ENCODE assay signal across 8 mouse cellular contexts in the genomic region with DNA sequence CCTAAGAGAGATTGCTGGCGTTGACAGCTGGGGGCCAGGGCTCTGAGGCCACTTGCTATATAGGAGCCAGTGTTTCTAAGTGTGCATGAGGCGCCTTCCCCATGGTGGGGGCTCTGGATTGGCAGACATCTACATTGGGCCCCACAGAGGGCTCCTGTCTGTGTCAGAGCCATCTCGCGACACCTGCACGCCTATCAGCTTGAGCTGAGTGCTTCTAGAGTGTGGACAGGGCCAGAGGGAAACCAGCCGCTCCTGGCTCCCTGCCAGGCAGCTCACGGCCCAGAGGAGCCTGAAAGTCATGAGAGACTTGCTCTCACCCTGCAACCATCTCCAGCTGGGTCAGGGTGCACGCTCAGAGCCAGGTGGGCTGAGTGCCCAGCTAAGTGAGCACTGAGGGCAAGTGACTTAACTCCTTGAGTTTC.
DNase-seq lines count a peak whose midpoint lies in the region; ATAC-seq and TF ChIP-seq lines count a peak whose summit lies in the region.

No protein-coding gene starts in this region.

- no peak overlapping the region for H3K9ac ChIP-seq in embryonic facial prominence, embryonic 13.5 days
- H3K9ac ChIP-seq in limb, embryonic 14.5 days (ENCODE audit: low read depth, low read length, severe bottlenecking), result no peak overlapping the region

- WGBS in embryonic facial prominence, embryonic 13.5 days, result 57% methylated on average over 8 of the region's 8 CpGs
- WGBS in limb, embryonic 14.5 days, result 43% methylated on average over 8 of the region's 8 CpGs

- H3K36me3 ChIP-seq in embryonic facial prominence, embryonic 13.5 days, result no peaks in the 10 kb centered on the region
- no peaks in the 10 kb centered on the region for H3K36me3 ChIP-seq in limb, embryonic 14.5 days (ENCODE audit: control insufficient read depth, insufficient read depth, low read length)
- H3K36me3 ChIP-seq in testis, adult 2 months (ENCODE audit: control insufficient read depth, insufficient read depth, low read length), result no peaks in the 10 kb centered on the region

- H3K4me3 ChIP-seq in embryonic facial prominence, embryonic 13.5 days, result no peak overlapping the region
- no peak overlapping the region for H3K4me3 ChIP-seq in limb, embryonic 14.5 days (replicated peaks; ENCODE audit: low read length)
- H3K4me3 ChIP-seq in testis, adult 2 months (ENCODE audit: control insufficient read depth, low read depth, low read length), result no peak overlapping the region
- no peak overlapping the region for H3K4me3 ChIP-seq in layer of hippocampus, adult 2 months

- intact Hi-C loops in heart, postnatal 14 days (cut with DNase I), result loop anchor here (1.0 to 5.0 kb wide), 2 partner anchors 46 to 80 kb away; no protein-coding TSS in a partner anchor

- peak; percentile 19 for DNase-seq in layer of hippocampus, adult 11-12 months (ENCODE audit: low spot score)
- DNase-seq in layer of hippocampus, adult 8-10 months (ENCODE audit: low spot score in 2 of 2), result no peak
- DNase-seq in heart, postnatal 14 days, result peak; percentile 88 to 94
- DNase-seq in limb, embryonic 14.5 days (ENCODE audit: low spot score), result peak; percentile 56
- DNase-seq in layer of hippocampus, adult 2 months (ENCODE audit: low spot score in 2 of 2), result no peak
- no peak for DNase-seq in T-cell, adult 2 months (ENCODE audit: low spot score)

- TF ChIP-seq POLR2A in limb, embryonic 14.5 days (IDR thresholded peaks at IDR 0.05; ENCODE audit: borderline replicate concordance, extremely low read depth, insufficient read depth, insufficient read length), result no peak
- no peak for TF ChIP-seq POLR2A in testis, adult 2 months (IDR thresholded peaks at IDR 0.05; ENCODE audit: control insufficient read depth, low read depth, low read length)

- TF ChIP-seq CTCF in testis, adult 2 months (IDR thresholded peaks at IDR 0.05; ENCODE audit: control insufficient read depth, insufficient read depth, insufficient replicate concordance, low read depth, low read length), result no peak
- TF ChIP-seq CTCF in layer of hippocampus, adult 2 months (conservative IDR thresholded peaks at IDR 0.05), result no peak

- H3K27ac ChIP-seq in embryonic facial prominence, embryonic 13.5 days, result no peak overlapping the region
- H3K27ac ChIP-seq in limb, embryonic 14.5 days (replicated peaks; ENCODE audit: low read depth, low read length), result no peak overlapping the region
- peak overlapping the region; percentile 43; the same call in 1 of the 2 replicates for H3K27ac ChIP-seq in testis, adult 2 months (ENCODE audit: control insufficient read depth, insufficient read depth, low read depth, low read length)
- no peak overlapping the region for H3K27ac ChIP-seq in layer of hippocampus, adult 2 months

- ATAC-seq in embryonic facial prominence, embryonic 13.5 days (ENCODE audit: insufficient number of reproducible peaks, insufficient read depth, low FRiP score, low TSS enrichment, low read depth), result peak; percentile 10; the same call in 1 of the 2 replicates
- peak; percentile 68 for ATAC-seq in limb, embryonic 14.5 days (ENCODE audit: low FRiP score, low read depth)

- no peaks in the 10 kb centered on the region for H3K27me3 ChIP-seq in embryonic facial prominence, embryonic 13.5 days
- H3K27me3 ChIP-seq in limb, embryonic 14.5 days (ENCODE audit: control insufficient read depth, insufficient read depth, low read length), result no peaks in the 10 kb centered on the region
- H3K27me3 ChIP-seq in testis, adult 2 months (ENCODE audit: control insufficient read depth, insufficient read depth, low read length), result no peaks in the 10 kb centered on the region

- peaks cover 10% of the 10 kb centered on the region for H3K4me1 ChIP-seq in embryonic facial prominence, embryonic 13.5 days
- H3K4me1 ChIP-seq in limb, embryonic 14.5 days (ENCODE audit: control insufficient read depth, insufficient read depth, low read length), result peaks cover 13% of the 10 kb centered on the region
- H3K4me1 ChIP-seq in testis, adult 2 months (ENCODE audit: control insufficient read depth, insufficient read depth, low read length), result no peaks in the 10 kb centered on the region; the same call in 1 of the 2 replicates

- H3K9me3 ChIP-seq in embryonic facial prominence, embryonic 13.5 days, result no peaks in the 10 kb centered on the region
- no peaks in the 10 kb centered on the region for H3K9me3 ChIP-seq in limb, embryonic 14.5 days (ENCODE audit: control insufficient read depth, low read length)

- no peak overlapping the region for H3K4me2 ChIP-seq in embryonic facial prominence, embryonic 13.5 days
- H3K4me2 ChIP-seq in limb, embryonic 14.5 days (replicated peaks; ENCODE audit: low read depth, low read length, severe bottlenecking), result no peak overlapping the region

Comparison
In these comparisons a context has a peak if more than half of its experiments do, and no peak if none do; other contexts are left out.
1. DNase-seq: peak in layer of hippocampus, adult 11-12 months (single experiment), heart, postnatal 14 days (2 of 2) and limb, embryonic 14.5 days (single experiment); none in layer of hippocampus, adult 8-10 months (0 of 2), layer of hippocampus, adult 2 months (0 of 2) and T-cell, adult 2 months (single experiment).